Mouse (Mus musculus) myocyte (in vitro differentiated cells): ENCODE measurements around the gene Ptprm.

Experiments used
- E2F4 ChIP-seq: IDR thresholded peaks from one replicate; pipeline ENCODE4 v1.6.1; 2011; ENCODE audit warnings: mild to moderate bottlenecking, control low read depth, moderate library complexity; ENCODE audit not compliant: insufficient read depth
- POLR2A ChIP-seq: IDR thresholded peaks from one replicate; pipeline ENCODE4 v1.6.1; 2011; ENCODE audit warnings: low read depth, mild to moderate bottlenecking, control low read depth, moderate library complexity; ENCODE audit not compliant: insufficient read length

GRCm38 (mm10) chr17:67264716-67265115 lies 89.5 kb downstream of the Ptprm start:
- no peak for TF ChIP-seq POLR2A
- TF ChIP-seq E2F4 = no peak
